Mouse (Mus musculus): ENCODE results near the gene App. TPM values are rescaled to one million over a fixed set of nuclear protein-coding genes. Genes with fewer than 3 reads are reported as not detected.

App gene
- polyA plus RNA-seq, 1 experiment from 2014 or later = 44.5 TPM

DNA sequence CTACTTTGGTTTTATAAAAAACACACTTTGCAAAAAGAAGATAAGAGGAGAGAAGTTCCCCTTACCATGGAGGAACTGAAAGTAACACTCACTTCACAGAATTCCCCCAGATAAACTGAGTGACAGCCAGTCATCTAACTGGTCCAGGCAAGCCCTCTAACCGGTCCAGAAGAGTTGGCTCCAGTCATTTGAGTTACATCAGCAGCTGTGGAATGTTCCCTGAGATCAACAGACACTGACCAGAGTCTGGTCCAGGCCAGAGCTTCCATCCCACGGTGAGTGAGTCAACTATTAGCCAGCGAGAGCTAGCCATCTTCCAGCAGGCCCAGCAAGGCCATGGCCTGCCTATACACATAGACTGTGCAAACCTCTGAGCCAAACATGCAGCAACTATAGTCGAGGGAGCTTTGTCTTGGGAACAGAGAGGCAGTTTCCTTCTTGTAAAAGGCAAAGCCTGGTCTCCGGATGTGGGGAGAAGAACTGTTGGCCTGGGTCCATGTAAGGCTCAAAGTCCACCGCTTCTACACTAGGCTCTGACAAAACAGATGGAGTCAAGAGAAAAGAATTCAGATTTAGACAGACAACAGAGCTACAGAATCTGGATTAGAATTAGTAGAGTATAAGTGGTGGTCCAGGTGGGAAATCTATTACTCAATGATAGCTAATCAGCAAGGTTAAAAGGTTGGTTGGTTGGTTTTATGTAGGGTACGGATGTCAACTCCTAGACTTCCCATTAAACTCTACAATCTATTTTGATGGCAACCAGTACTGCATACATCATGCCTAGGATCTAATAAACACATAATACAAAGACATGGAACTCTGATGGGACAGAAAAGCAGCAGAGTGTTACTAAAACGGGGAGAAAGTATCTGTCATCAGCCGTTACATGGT lies 24.7 kb downstream of the App start:
- 63% methylated on average over 9 of the region's 9 CpGs for WGBS
- Histone ChIP-seq H3K9ac (ENCODE audit: low read depth, low read length) (no peak overlapping the region), H3K27ac (ENCODE audit: low read depth, low read length) (no peak overlapping the region), H3K4me3 (ENCODE audit: low read depth, low read length) (no peak overlapping the region), H3K27me3 (replicated peaks; ENCODE audit: control insufficient read depth, insufficient read depth, low read length) (no peaks in the 10 kb centered on the region), H3K4me2 (no peak overlapping the region), H3K36me3 (ENCODE audit: control insufficient read depth, insufficient read depth, low read length) (no peaks in the 10 kb centered on the region), H3K4me1 (replicated peaks; ENCODE audit: control insufficient read depth, insufficient read depth, low read length) (peaks cover 12% of the 10 kb centered on the region), H3K9me3 (ENCODE audit: control insufficient read depth, low read length) (no peaks in the 10 kb centered on the region)
- peak; percentile 43; the same call in 1 of the 2 replicates for ATAC-seq (replicated peaks; ENCODE audit: low FRiP score)
- no peak for DNase-seq (ENCODE audit: low spot score)

- H3K4me1 ChIP-seq (replicated peaks; ENCODE audit: control insufficient read depth, insufficient read depth, low read length) = peaks cover 8% of the 10 kb centered on the region; the same call in 1 of the 2 replicates
- 62% methylated on average over 4 of the region's 4 CpGs for WGBS
These were observed 26.1 kb downstream of the App start for GRCm38 (mm10) chr16:85147440-85147839.

GRCm38 (mm10) chr16:85145771-85146178 lies 27.8 kb downstream of the App start:
- Histone ChIP-seq H3K4me1 (replicated peaks; ENCODE audit: control insufficient read depth, insufficient read depth, low read length) (peaks cover 3% of the 10 kb centered on the region; the same call in 1 of the 2 replicates), H3K4me3 (ENCODE audit: low read depth, low read length) (no peak overlapping the region), H3K4me2 (no peak overlapping the region), H3K27me3 (replicated peaks; ENCODE audit: control insufficient read depth, insufficient read depth, low read length) (no peaks in the 10 kb centered on the region), H3K9me3 (ENCODE audit: control insufficient read depth, low read length) (no peaks in the 10 kb centered on the region), H3K27ac (ENCODE audit: low read depth, low read length) (no peak overlapping the region), H3K9ac (ENCODE audit: low read depth, low read length) (no peak overlapping the region), H3K36me3 (ENCODE audit: control insufficient read depth, insufficient read depth, low read length) (no peaks in the 10 kb centered on the region)
- no peak for DNase-seq (ENCODE audit: low spot score)
- ATAC-seq (replicated peaks; ENCODE audit: low FRiP score) = no peak
- 85% methylated on average over 11 of the region's 11 CpGs for WGBS

More at GRCm38 (mm10) chr16:85147440-85147839, 26.1 kb downstream of the App start:
- Histone ChIP-seq H3K9me3 (ENCODE audit: control insufficient read depth, low read length) (no peaks in the 10 kb centered on the region), H3K27me3 (replicated peaks; ENCODE audit: control insufficient read depth, insufficient read depth, low read length) (no peaks in the 10 kb centered on the region), H3K27ac (ENCODE audit: low read depth, low read length) (no peak overlapping the region), H3K36me3 (ENCODE audit: control insufficient read depth, insufficient read depth, low read length) (no peaks in the 10 kb centered on the region), H3K9ac (ENCODE audit: low read depth, low read length) (no peak overlapping the region), H3K4me3 (ENCODE audit: low read depth, low read length) (no peak overlapping the region), H3K4me2 (no peak overlapping the region)
- ATAC-seq (replicated peaks; ENCODE audit: low FRiP score) = no peak
- no peak for DNase-seq (ENCODE audit: low spot score)

DNA sequence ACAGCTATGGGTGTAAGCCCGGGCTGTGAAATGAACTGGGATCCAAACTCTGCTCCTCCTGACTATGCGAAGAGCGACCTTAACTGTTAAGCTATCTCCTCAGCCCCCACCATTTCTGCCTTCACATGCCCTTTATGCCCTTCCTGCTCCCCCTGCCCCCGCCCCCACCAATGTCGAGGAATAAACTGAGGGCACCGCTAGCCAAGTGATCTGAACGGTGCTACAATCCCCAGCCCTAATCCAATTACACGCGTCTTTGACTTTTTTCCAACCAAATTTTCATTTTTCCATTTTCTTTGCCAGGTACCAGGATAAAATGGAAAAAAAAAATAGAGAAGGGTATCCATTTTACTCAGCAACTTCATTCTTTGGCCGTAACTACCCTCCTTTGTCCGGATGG lies 28.2 kb downstream of the App start:
- no peak for ATAC-seq (replicated peaks; ENCODE audit: low FRiP score)

DNA sequence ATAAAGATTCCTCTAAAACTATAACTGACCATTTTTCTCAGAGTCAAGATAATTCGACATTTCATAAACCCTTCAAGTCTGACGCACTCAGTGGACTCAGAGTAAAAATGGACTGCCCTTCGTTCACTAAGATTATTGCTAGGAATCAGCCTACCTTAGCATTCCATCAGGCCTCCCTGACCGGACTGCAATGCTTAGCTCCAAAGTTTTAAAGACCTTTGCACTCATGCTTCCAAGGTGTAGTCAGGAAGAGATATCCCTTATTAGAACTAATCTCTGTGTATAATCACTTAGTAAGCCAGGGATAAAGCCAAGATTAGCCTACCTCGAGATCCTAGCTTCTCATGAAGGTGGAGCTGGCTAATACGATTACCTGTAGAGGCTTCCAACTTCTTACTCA lies 29.2 kb downstream of the App start:
- Histone ChIP-seq H3K4me1 (replicated peaks; ENCODE audit: control insufficient read depth, insufficient read depth, low read length) (peaks cover 3% of the 10 kb centered on the region; the same call in 1 of the 2 replicates), H3K9ac (ENCODE audit: low read depth, low read length) (no peak overlapping the region), H3K4me3 (ENCODE audit: low read depth, low read length) (no peak overlapping the region), H3K9me3 (ENCODE audit: control insufficient read depth, low read length) (no peaks in the 10 kb centered on the region), H3K36me3 (ENCODE audit: control insufficient read depth, insufficient read depth, low read length) (no peaks in the 10 kb centered on the region), H3K4me2 (no peak overlapping the region), H3K27me3 (replicated peaks; ENCODE audit: control insufficient read depth, insufficient read depth, low read length) (no peaks in the 10 kb centered on the region), H3K27ac (ENCODE audit: low read depth, low read length) (no peak overlapping the region)
- WGBS = 86% methylated on average over 6 of the region's 6 CpGs
- no peak for ATAC-seq (replicated peaks; ENCODE audit: low FRiP score)
- no peak for DNase-seq (ENCODE audit: low spot score)

More for the DNA sequence above, 28.2 kb downstream of the App start:
- no peak overlapping the region for H3K9ac ChIP-seq (ENCODE audit: low read depth, low read length)
- DNase-seq (ENCODE audit: low spot score) = no peak
- peaks cover 3% of the 10 kb centered on the region; the same call in 1 of the 2 replicates for H3K4me1 ChIP-seq (replicated peaks; ENCODE audit: control insufficient read depth, insufficient read depth, low read length)
- no peaks in the 10 kb centered on the region for H3K27me3 ChIP-seq (replicated peaks; ENCODE audit: control insufficient read depth, insufficient read depth, low read length)
- no peak overlapping the region for H3K4me2 ChIP-seq
- H3K9me3 ChIP-seq (ENCODE audit: control insufficient read depth, low read length) = no peaks in the 10 kb centered on the region
- no peak overlapping the region for H3K4me3 ChIP-seq (ENCODE audit: low read depth, low read length)
- WGBS = 90% methylated on average over 11 of the region's 11 CpGs
- no peaks in the 10 kb centered on the region for H3K36me3 ChIP-seq (ENCODE audit: control insufficient read depth, insufficient read depth, low read length)
- no peak overlapping the region for H3K27ac ChIP-seq (ENCODE audit: low read depth, low read length)

DNA sequence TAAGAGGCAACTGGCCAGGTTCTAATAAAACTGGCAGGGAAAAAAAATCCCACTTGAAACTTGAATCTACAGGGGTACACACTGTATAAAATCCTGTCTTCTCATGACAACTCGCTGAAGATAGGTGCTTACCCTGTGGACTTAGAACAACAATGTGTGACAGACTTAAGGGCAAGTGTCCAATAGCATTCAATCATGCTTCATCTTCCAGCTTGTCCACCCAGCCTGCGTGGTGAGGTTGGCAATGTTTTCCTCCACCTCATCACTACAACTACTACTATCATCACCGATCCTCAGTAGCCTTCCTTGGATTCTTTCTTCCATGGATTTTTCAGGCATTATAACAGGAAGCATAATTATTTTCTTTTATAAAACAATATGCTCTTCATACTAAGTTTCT lies 29.7 kb downstream of the App start:
- H3K27ac ChIP-seq (ENCODE audit: low read depth, low read length) = no peak overlapping the region
- 91% methylated on average over 3 of the region's 3 CpGs for WGBS
- DNase-seq (ENCODE audit: low spot score) (no peak), ATAC-seq (replicated peaks; ENCODE audit: low FRiP score) (no peak)
- no peaks in the 10 kb centered on the region for H3K9me3 ChIP-seq (ENCODE audit: control insufficient read depth, low read length)
- H3K36me3 ChIP-seq (ENCODE audit: control insufficient read depth, insufficient read depth, low read length) = no peaks in the 10 kb centered on the region
- H3K9ac ChIP-seq (ENCODE audit: low read depth, low read length) = no peak overlapping the region
- peaks cover 3% of the 10 kb centered on the region; the same call in 1 of the 2 replicates for H3K4me1 ChIP-seq (replicated peaks; ENCODE audit: control insufficient read depth, insufficient read depth, low read length)
- no peaks in the 10 kb centered on the region for H3K27me3 ChIP-seq (replicated peaks; ENCODE audit: control insufficient read depth, insufficient read depth, low read length)
- no peak overlapping the region for H3K4me2 ChIP-seq
- no peak overlapping the region for H3K4me3 ChIP-seq (ENCODE audit: low read depth, low read length)

DNA sequence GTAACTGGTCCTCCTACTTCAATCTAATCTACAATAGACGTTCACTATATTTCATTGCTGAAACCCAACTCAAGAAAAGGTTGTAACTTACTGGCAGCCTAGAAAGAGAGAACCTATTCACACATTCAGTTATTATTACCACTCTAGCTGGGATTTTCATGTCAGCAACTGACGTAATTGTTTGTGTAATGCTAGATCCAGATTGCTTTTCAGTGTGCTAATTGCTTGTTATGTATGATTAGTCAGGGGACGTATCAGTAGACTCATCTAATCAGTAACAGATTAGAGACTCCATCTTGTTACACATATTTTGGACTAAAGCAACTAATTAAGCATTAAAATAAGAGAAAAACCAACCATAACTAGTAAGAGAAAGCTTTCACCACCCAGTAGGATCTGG lies 30.4 kb downstream of the App start:
- Histone ChIP-seq H3K9me3 (ENCODE audit: control insufficient read depth, low read length) (no peaks in the 10 kb centered on the region), H3K4me3 (ENCODE audit: low read depth, low read length) (no peak overlapping the region), H3K27me3 (replicated peaks; ENCODE audit: control insufficient read depth, insufficient read depth, low read length) (no peaks in the 10 kb centered on the region), H3K4me2 (no peak overlapping the region), H3K36me3 (ENCODE audit: control insufficient read depth, insufficient read depth, low read length) (no peaks in the 10 kb centered on the region), H3K4me1 (replicated peaks; ENCODE audit: control insufficient read depth, insufficient read depth, low read length) (no peaks in the 10 kb centered on the region), H3K27ac (ENCODE audit: low read depth, low read length) (no peak overlapping the region), H3K9ac (ENCODE audit: low read depth, low read length) (no peak overlapping the region)
- ATAC-seq (replicated peaks; ENCODE audit: low FRiP score) = no peak
- WGBS = 79% methylated on average over 3 of the region's 3 CpGs
- no peak for DNase-seq (ENCODE audit: low spot score)

GRCm38 (mm10) chr16:85141404-85141803 lies 32.2 kb downstream of the App start:
- Histone ChIP-seq H3K4me3 (ENCODE audit: low read depth, low read length) (no peak overlapping the region), H3K9ac (ENCODE audit: low read depth, low read length) (no peak overlapping the region), H3K4me1 (replicated peaks; ENCODE audit: control insufficient read depth, insufficient read depth, low read length) (no peaks in the 10 kb centered on the region), H3K27me3 (replicated peaks; ENCODE audit: control insufficient read depth, insufficient read depth, low read length) (no peaks in the 10 kb centered on the region), H3K36me3 (ENCODE audit: control insufficient read depth, insufficient read depth, low read length) (no peaks in the 10 kb centered on the region), H3K4me2 (no peak overlapping the region), H3K27ac (ENCODE audit: low read depth, low read length) (no peak overlapping the region), H3K9me3 (ENCODE audit: control insufficient read depth, low read length) (no peaks in the 10 kb centered on the region)
- ATAC-seq (replicated peaks; ENCODE audit: low FRiP score) (no peak), DNase-seq (ENCODE audit: low spot score) (no peak)
- WGBS = 86% methylated on average over 4 of the region's 4 CpGs

GRCm38 (mm10) chr16:85139178-85139604 lies 34.4 kb downstream of the App start:
- DNase-seq (ENCODE audit: low spot score) = no peak
- H3K4me1 ChIP-seq (replicated peaks; ENCODE audit: control insufficient read depth, insufficient read depth, low read length) = no peaks in the 10 kb centered on the region
- 70% methylated on average over 9 of the region's 9 CpGs for WGBS
- no peak overlapping the region for H3K4me3 ChIP-seq (ENCODE audit: low read depth, low read length)
- no peak overlapping the region for H3K9ac ChIP-seq (ENCODE audit: low read depth, low read length)
- H3K27ac ChIP-seq (ENCODE audit: low read depth, low read length) = no peak overlapping the region
- no peaks in the 10 kb centered on the region for H3K9me3 ChIP-seq (ENCODE audit: control insufficient read depth, low read length)
- no peak for ATAC-seq (replicated peaks; ENCODE audit: low FRiP score)
- no peak overlapping the region for H3K4me2 ChIP-seq
- no peaks in the 10 kb centered on the region for H3K36me3 ChIP-seq (ENCODE audit: control insufficient read depth, insufficient read depth, low read length)
- no peaks in the 10 kb centered on the region for H3K27me3 ChIP-seq (replicated peaks; ENCODE audit: control insufficient read depth, insufficient read depth, low read length)
